Mouse (Mus musculus) left cerebral cortex, postnatal 10 days (tissue): ENCODE data around the gene Tipin. TPM values are rescaled to one million over a fixed set of nuclear protein-coding genes. Genes with fewer than 3 reads are reported as not detected.
"Not testable (repeated sequence)": the region's sequence is repeated elsewhere in the genome, so short reads cannot be mapped to it uniquely, and the experiment has no call there.

Experiments used
- DNase-seq, 2 experiments: peaks; one replicate each; pipeline ENCODE4 v3.0.0; 2021 to 2022; ENCODE audit warnings: low spot score in 2 of 2, mixed read lengths in 1 of 2; ENCODE audit errors: extremely low spot score in 1 of 2
- intact Hi-C: fragments of 180-260 bp; cut with DNase I; formaldehyde crosslinking; loops from one replicate; pipeline ENCODE4 v1.15.1; 2025
- total RNA-seq, 2 experiments: library from RNA; stranded (reverse); gene quantifications; 2 replicates each; pipeline ENCODE4 v1.2.3; 2021

The Tipin gene
- total RNA-seq, 2 experiments from 2014 or later = 18.0 to 19.4 TPM

DNA sequence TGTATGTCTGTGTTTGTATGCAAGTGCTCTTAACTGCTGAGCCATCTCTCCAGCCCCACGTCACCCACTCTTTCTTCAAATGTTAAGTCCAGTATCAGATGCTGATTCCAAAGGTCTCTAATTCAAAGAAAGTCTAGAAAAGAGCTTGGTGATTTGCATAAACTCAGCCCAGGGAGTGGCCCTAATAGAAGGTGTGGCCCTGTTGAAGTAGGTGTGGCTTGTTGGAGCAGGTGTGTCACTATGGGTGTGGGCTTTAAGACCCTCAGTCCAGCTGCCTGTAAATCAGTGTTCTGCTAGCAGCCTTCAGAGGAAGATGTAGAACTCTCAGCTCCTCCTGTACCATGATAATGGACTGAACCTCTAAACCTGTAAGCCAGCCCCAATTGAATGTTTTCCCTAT lies 14.2 kb upstream of the Tipin start:
- DNase-seq = no peak
- intact Hi-C loops = no loop called here

DNA sequence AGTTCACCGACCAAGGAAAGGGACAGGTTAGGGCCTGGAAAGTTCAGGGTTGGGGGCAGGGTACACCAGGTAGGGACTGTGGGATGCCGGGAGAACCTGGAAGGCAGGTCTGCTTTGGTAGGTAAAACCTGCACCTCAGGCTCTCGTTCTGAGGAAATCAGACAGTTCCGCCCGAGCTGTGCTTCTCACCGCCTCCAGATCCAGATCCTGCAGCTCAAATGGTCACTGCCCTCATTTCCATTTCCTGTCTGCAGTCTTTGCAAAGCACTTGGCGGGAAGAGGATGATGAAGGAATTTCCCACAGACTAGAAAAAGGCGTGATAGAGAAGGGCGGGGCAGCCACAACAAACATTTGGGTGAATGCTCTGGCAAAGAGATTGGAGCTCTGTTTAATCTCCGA lies 13.2 kb upstream of the Tipin start:
- intact Hi-C loops = no loop called here
- no peak for DNase-seq

- DNase-seq, intact Hi-C loops: not testable (repeated sequence)
These were observed 12.5 kb upstream of the Tipin start for GRCm38 (mm10) chr9:64268836-64269235.

DNA sequence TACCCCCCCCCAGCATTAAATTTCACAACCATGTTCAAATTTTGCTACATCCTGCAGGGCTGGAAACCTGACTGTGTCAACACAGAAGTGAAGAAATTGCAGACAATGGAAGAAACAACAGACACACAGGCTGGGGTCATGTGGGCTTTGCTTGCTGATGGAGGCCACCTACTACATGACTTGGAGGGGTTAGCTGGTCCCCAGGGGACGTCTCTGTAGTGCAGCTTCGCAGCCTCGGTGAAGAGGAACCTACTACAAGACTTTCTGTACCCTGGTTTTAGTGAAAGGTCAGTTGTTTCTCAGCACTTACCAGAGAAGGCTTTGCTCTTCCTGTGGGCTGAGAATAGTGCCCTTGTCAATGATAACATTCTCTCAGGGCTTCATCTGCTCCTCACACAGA lies 10.1 kb upstream of the Tipin start:
- DNase-seq = no peak
- intact Hi-C loops = loop anchor here (5.0 kb wide), 1 partner anchor 134 kb away; no protein-coding TSS in a partner anchor

DNA sequence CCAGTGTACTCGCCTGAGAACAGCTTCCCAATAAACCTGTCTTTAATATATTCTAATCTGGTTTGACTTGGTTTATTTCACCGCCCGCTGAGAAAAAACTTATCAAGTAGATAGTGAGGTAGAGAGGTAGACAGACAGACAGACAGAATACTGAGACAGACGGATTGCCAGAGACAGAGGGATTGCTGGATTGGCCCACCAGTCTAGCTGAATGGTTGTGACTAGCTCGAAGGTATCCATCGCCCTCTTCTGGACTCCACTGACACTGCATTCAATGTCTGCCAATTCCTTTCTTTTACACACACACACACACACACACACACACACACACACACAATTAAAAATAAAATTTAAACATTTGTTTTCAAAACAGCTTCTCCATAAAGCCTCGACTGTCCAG lies 8.8 kb upstream of the Tipin start:
- intact Hi-C loops = loop anchor here (5.0 kb wide), 1 partner anchor 135 kb away; no protein-coding TSS in a partner anchor
- DNase-seq = peak; percentile 48 to 66

- no peak for DNase-seq
- intact Hi-C loops = loop anchor here (5.0 kb wide), 1 partner anchor 136 kb away; no protein-coding TSS in a partner anchor
These were observed 7.6 kb upstream of the Tipin start for GRCm38 (mm10) chr9:64273757-64274156.

GRCm38 (mm10) chr9:64274291-64274690 lies 7.1 kb upstream of the Tipin start:
- DNase-seq = no peak
- intact Hi-C loops = loop anchor here (5.0 kb wide), 1 partner anchor 137 kb away; no protein-coding TSS in a partner anchor

DNA sequence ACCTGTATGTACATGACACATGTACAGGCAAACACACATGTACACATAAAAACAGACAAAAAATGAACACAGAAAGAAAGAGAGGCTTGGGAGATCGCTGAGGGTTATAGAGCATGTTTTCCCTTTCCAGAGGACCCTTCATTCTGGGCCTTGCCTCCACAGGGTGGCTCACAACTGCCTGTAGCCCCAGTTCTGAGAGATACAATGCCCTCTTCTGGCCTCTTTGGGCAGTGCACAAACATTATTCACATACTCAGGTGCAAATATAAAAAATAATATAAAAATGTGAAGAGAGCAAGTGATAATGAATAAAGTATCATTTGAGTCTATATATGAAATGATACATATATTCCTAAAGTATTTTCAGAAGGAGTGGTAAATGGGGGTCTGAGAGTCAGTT lies 6.5 kb upstream of the Tipin start:
- no peak for DNase-seq
- intact Hi-C loops = loop anchor here (5.0 kb wide), 1 partner anchor 138 kb away; no protein-coding TSS in a partner anchor

DNA sequence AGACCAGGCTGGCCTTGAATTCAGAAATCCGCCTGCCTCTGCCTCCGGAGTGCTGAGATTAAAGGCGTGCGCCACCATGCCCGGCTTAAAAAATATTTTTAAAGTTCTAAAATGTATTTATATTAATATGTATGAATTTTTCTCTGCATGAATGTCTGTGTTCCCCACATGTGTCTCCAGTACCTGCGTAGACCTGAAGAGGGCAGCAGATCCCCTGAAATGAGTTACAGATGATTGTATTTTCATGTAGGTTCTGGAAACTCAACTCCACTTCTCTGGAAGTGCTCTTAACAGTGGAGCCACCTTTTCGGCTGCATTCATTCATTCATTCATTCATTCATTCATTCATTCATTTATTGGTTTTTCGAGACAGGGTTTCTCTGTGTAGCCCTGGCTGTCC lies 3.7 kb upstream of the Tipin start:
- DNase-seq = peak; percentile 61 to 62
- intact Hi-C loops = no loop called here

DNA sequence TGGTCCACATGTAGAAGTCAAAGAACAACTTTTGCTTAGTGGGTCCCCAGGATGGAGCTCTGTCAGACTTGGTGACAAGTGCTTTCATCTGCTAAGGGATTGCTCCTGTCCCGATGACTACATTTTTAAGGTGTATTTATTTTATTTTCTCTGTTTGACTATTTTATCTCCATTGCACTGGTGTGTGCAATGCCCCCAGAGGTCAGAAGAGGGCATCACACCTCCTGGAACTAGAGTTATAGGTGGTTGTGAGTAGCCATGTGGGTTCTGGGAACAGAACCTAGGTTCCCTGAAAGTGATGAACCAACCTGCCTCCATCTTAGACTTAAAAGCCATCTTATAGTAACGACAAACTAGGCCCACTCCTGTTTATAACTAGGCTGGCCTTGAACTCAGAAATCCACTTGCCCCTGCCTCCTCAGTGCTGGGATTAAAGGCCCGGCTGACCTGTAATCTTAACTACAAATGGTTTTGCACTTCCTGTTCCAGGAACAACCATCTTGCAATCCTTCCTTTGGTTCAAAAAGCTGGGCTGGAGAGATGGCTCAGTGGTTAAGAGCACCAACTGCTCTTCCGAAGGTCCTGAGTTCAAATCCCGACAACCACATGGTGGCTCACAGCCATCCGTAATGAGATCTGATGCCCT lies 2.6 kb upstream of the Tipin start:
- DNase-seq = no peak
- intact Hi-C loops = no loop called here

DNA sequence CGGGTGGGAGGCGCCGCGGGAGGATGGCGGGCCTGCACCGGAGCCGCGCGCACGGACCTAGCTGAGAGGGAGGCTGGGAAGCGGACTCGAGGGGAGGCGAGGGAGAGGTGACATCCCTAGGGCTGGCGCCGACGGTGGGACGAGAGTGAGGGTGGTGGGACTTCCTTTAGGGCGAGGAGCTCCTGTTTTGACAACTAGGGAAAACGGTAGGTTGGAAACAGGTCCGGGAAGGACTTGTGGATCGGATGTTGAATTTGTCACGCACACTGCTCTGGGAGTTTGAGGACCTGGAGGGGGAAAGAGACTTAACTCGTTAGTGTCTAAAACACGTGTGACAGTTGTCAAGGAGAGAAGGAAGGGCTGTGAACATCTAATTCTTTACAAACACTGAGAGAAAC lies 399 bp downstream of the Tipin start:
- intact Hi-C loops = loop anchor here (2.0 kb wide), 1 partner anchor 679 kb away; the partner anchor contains the start of gene Ints14
- DNase-seq = no peak

- intact Hi-C loops = no loop called here
- no peak for DNase-seq
These were observed 1.1 kb downstream of the Tipin start for GRCm38 (mm10) chr9:64282404-64282987.

DNA sequence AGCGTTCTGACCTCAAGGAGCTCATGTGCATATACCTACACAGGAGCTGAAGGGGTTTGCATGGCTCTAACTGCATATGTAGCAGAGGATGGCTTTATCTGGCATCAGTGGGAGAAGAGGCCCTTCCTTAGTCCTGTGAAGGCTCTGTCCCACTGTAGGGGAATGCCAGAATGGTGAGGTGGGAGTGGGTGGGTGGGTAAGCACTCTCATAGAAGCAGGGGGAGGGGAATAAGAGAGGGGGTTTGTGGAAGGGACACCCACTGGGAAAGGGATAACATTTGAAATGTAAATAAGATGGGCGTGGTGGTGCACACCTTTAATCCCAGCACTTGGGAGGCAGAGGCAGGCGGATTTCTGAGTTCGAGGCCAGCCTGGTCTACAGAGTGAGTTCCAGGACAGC lies 21.7 kb downstream of the Tipin start:
- intact Hi-C loops, DNase-seq: not testable (repeated sequence)

DNA sequence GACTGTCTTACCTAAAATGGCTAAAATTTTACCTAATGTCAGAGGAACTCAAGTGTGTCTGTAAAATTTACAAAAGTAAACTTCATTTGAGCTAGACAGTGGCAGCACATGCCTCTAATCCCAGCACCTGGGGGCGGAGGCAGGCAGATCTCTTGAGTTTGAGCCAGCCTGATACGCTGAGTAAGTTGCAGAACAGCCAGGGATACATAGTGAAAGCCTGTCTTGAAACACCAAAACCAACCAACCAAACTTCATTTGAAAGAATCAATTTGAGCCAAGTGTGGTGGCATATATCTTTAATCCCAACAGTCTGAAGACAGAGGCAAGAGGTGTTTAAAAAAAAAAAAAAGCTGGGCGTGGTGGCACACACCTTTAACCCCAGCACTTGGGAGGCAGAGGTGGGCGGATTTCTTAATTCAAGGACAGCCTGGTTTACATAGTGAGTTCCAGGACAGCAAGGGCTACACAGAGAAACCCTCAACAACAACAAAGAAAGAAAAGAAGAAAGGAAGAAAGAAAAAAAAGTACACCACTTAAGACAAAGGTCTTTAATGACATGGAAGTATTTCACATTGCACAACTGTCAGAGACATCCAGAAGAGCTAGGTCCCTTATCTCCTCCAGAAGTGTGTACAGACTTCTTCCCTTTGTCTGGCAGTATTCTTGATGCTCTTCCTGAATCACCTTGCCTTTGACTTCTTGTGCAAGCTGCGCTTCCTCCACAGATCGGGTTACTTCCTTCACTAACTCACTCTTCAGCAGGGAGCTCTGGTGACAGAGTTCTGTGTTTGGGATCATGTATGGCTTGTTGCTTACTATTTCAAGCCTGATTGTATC lies 25.3 kb downstream of the Tipin start:
- no peak for DNase-seq
- intact Hi-C loops = no loop called here

- DNase-seq = peak in 1 of 2 experiments; percentile 30
- intact Hi-C loops = no loop called here
These were observed 29.8 kb downstream of the Tipin start for GRCm38 (mm10) chr9:64310996-64311785.

GRCm38 (mm10) chr9:64312128-64312527 lies 30.7 kb downstream of the Tipin start:
- DNase-seq = no peak
- intact Hi-C loops = no loop called here

DNA sequence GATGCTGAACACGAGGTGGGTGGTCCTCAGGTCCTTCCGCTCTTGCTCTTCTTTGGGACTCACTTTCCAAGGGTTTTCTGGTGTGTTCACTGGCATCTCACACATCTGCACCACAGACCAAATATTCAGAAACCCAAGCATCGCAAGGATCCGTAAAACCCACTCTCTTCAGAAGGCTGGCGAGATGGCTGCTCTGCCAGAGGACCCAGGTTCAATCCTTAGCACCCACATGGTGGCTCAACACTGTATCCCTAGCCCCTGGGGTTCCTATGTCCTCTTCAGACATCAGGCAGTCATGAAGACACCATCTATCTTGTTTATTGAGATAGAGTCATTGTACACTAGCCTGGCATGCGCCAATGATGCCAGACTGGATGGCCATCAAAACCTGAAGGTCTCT lies 33.3 kb downstream of the Tipin start:
- intact Hi-C loops = no loop called here
- DNase-seq = no peak

DNA sequence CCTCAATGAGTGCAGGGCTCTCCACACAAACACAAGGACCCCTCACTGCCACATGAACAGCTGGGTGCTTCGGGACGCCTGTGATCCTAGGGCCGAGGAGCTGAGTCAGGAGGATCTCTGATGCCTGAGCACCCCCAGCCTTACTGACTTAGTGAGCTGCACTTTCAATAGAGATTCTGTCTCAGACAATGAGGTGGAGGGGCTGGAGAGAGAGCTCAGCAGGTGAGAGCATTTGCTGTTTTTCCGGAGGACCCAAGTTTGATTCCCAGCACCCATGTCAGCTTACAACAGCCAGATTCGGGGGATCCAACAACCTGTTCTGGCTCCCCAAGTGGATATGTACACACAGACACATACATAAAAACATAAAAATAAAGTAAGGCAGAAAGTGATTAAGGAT lies 35.6 kb downstream of the Tipin start:
- intact Hi-C loops = no loop called here
- DNase-seq = no peak

- intact Hi-C loops = no loop called here
These were observed 42.6 kb downstream of the Tipin start for GRCm38 (mm10) chr9:64323976-64324375.

More at GRCm38 (mm10) chr9:64323976-64324375, 42.6 kb downstream of the Tipin start:
- no peak for DNase-seq
